Mouse (Mus musculus): ENCODE measurements around the gene Kif21b. TPM values are rescaled to one million over a fixed set of nuclear protein-coding genes. Genes with fewer than 3 reads are reported as not detected.

Kif21b gene
- total RNA-seq (2023), result 100 to 1,000 TPM; 349 to 375 TPM

GRCm38 (mm10) chr1:136130951-136131558 lies at the start of gene Kif21b:
Gene Kif21b (plus strand): TSS chr1:136131389.

GRCm38 (mm10) chr1:136212803-136213202 lies 81.6 kb downstream of the Kif21b start, which contains the start of gene Mroh3:
Gene Mroh3 (minus strand): TSS chr1:136212828.

Other genes with a start within 250 kb of the Kif21b start
- gene Pkp1, start 212.2 kb upstream of the Kif21b start, total RNA-seq (2023), result not detected
- not detected for gene Igfn1, start 125.0 kb upstream of the Kif21b start, total RNA-seq (2023)
- 10 to 100 TPM; 14.9 to 16.1 TPM for gene Tmem9, start 123.2 kb upstream of the Kif21b start, total RNA-seq (2023)
- not detected for gene Ascl5, start 80.6 kb upstream of the Kif21b start, total RNA-seq (2023)
- gene Cacna1s, start 78.6 kb upstream of the Kif21b start, total RNA-seq (2023), result under 1 TPM in 1 of 2 experiments, not detected in 1; 0.79 TPM
- not detected for gene Mroh3, start 81.4 kb downstream of the Kif21b start, total RNA-seq (2023)
- gene Inava, start 102.9 kb downstream of the Kif21b start, total RNA-seq (2023), result not detected
- not detected for gene Gpr25, start 129.5 kb downstream of the Kif21b start, total RNA-seq (2023)
- gene Camsap2, start 214.7 kb downstream of the Kif21b start, total RNA-seq (2023), result 10 to 100 TPM; 36.5 to 38.0 TPM

All from T-cell, adult 66 days (primary cell).